Mouse (Mus musculus) adrenal gland, adult 2 months (tissue): ENCODE data around the gene Ppfibp2. TPM values are rescaled to one million over a fixed set of nuclear protein-coding genes. Genes with fewer than 3 reads are reported as not detected.

ENCODE experiments used
- DNase-seq: peaks from one replicate; pipeline ENCODE4 v3.0.0; 2021
- polyA plus RNA-seq: library from polyadenylated mRNA; depleted of rRNA; stranded (reverse); fragments of >200 nt; gene quantifications from 2 replicates; pipeline ENCODE4 v1.2.3, GENCODE M21; 2012
- total RNA-seq, 2 experiments: library from RNA; stranded (reverse); gene quantifications; 2 replicates each; pipeline ENCODE4 v1.2.3; 2021

The Ppfibp2 gene
- total and polyA plus RNA-seq, 3 experiments: 2.2 to 7.5 (median 3.5) TPM

- DNase-seq: no peak
These were observed 23.3 kb downstream of the Ppfibp2 start for GRCm38 (mm10) chr7:107618028-107618992.

GRCm38 (mm10) chr7:107619225-107619624 lies 24.2 kb downstream of the Ppfibp2 start:
- no peak for DNase-seq

DNA sequence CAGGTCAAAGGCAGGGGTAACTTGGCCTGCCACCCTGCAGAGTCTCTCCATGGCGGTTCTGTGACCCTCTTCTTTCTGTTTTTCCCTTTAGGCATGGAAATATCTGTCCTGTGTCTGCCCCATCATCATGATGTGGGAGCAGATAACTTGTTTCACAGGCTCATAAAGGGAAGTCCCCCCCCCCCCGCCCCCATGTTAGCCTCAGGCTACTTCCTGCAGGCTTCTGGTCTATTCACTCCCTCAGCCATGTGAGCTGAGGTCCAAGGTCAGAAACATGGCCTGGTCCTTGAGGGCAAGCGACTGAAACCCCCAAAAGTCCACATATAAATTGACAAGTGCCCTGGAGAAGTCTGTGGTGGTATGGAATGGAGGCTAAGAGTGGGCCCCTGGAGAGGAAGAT lies 25.1 kb downstream of the Ppfibp2 start:
- no peak for DNase-seq

DNA sequence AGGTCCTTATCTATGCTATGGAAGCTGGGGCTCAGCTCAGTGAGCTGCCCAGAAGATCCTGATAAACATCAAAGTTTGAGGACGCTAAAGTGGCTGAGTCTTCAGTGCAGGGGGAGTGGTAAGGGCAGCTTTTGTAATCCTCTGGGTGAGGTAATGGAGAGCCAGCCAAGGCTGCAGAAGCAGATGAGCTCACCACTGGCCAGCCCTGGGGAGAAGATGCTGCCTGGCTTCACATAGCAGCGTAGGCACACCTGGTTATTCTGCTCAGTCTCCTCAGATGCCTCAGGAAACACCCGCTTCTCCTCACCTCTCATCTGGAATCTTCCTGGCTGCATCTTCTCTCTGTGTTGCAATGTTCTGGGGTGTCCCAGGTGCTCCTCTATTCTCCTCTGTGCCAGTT lies 29.4 kb downstream of the Ppfibp2 start:
- peak; percentile 32 for DNase-seq

GRCm38 (mm10) chr7:107625061-107625460 lies 30.1 kb downstream of the Ppfibp2 start, which contains the start of gene 5330417H12Rik:
Gene 5330417H12Rik (minus strand): TSS chr7:107625161.
- no peak for DNase-seq

GRCm38 (mm10) chr7:107625781-107626180 lies 30.8 kb downstream of the Ppfibp2 start:
- no peak for DNase-seq

GRCm38 (mm10) chr7:107628383-107628782 lies 33.4 kb downstream of the Ppfibp2 start:
- DNase-seq: no peak

DNA sequence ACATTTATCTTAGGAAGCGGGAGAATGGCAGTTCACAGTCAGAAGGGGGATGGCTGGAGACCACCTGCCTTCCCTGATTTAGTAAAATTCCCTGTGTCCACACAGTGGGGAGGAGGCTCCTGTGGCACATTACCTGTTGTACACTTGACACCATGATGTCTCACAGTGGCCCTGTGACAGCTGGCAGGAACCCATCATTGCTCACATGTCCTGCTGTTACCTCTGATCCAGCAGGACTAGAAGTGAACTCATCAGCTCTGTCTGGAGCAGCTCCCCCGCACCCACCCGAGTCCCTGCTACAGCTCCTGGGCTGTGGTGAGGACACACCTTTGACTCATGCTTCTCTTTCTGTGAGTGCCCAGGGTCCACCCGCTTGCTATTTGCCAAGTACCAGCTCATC lies 38.2 kb downstream of the Ppfibp2 start:
- no peak for DNase-seq

DNA sequence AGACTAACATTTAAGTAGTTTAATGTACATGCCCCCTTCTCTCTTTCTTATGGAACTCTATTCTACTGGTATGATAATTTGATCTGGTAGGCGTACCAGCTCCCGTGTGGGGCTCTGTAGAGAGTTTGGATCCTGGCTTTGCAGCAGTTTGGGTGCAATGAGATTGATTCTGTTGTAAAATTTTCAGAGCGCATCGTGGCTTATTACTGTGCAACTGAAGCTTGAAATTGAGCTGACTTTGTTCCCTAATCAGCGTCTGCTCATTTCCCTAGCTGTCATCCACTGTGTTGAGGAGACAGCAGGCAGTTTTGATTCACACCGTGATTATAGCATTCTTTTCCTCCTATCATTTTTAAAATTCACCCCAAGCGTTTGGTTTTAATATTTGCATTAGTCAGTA lies 42.4 kb downstream of the Ppfibp2 start:
- no peak for DNase-seq

DNA sequence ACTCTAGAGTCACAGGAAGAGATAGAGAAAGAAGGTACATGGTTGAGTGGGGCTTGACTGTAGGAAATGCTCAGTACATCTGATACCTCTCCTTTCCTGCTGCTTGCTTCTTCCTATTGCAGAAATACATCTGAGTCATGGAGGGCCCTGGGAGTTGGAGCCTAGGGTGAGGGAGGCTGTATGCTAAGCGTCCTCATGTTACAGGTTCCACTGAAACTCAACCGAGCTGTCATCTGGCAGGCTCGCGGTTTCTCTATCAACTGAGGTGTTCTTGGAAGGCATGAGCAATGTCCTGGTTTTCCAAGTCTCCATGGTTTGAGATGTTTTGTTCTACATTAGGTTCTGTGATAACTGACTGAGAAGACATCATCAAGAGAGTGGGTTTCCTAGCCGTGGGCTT lies 43.0 kb downstream of the Ppfibp2 start:
- no peak for DNase-seq

DNA sequence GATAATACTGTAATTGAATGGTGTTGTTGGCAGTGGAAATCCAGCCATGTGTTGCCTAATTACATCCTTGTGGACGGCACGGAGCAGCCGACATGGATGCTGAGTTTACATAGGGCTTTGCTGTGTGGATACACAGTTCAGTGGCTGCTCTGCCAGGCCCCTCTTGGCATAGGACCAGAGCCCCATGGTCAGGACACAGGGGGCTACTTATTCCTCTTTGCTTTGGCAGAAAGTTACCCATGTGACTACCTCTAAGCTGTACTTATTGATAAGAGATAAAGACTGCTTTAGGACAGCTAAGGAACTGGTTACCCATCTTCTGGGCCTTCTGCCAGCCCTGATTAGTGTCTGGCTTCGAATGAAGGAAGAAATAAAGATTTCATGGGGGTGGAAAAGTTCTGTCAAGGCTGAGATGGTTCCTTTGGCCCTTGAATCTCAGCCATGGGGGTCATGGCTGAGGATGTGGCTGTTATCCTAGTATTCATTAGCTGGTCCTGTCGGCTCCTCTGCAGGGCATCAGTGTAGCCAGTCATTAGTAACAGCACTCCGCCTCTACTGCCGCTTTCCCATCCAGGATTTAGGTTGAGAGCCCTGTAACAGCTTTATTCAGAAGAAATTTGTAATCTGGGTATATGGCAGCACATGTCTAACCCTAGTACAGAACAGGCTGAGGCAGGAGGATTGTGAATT lies 47.7 kb downstream of the Ppfibp2 start:
- DNase-seq: no peak

DNA sequence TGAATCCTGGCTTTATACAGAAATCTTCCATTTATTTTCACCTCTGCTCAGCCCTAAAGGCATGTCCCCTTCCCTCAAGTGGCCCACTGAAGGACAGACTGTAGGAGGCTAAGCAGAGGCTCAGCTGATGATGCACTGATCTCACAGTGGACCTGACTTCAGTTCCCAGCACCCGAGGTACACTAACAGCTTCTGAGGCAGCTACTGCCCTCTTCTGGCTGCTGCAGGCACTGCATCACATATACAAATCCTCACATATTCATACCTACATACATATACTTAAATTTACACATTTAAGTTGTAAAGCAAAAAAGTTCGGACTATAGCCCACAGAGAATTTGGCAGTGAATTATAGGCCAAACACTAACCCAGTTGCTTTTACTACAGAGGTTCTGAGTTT lies 50.0 kb downstream of the Ppfibp2 start:
- no peak for DNase-seq

- no peak for DNase-seq
These were observed 54.1 kb downstream of the Ppfibp2 start for GRCm38 (mm10) chr7:107648937-107649688.

DNA sequence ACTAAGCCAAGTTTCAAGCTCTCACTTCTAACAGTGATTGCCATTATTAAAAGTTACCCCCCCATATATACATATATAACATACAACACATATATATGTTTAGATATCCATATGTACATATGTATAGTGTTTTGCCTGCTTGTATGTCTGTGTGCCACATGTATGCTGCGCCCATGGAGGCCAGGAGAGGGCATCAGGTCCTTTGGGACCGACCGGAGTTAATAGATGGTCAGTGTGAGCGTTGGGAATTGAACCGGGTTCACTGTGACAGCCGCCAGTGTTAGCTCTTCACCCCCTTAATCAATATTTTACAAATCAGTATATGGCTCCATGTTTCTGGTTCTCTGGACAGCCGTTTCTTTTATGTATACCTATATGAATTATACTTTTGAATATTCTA lies 55.0 kb downstream of the Ppfibp2 start:
- no peak for DNase-seq

GRCm38 (mm10) chr7:107651821-107652220 lies 56.8 kb downstream of the Ppfibp2 start:
- DNase-seq: no peak

- no peak for DNase-seq
These were observed 61.4 kb downstream of the Ppfibp2 start for GRCm38 (mm10) chr7:107656451-107656850.

DNA sequence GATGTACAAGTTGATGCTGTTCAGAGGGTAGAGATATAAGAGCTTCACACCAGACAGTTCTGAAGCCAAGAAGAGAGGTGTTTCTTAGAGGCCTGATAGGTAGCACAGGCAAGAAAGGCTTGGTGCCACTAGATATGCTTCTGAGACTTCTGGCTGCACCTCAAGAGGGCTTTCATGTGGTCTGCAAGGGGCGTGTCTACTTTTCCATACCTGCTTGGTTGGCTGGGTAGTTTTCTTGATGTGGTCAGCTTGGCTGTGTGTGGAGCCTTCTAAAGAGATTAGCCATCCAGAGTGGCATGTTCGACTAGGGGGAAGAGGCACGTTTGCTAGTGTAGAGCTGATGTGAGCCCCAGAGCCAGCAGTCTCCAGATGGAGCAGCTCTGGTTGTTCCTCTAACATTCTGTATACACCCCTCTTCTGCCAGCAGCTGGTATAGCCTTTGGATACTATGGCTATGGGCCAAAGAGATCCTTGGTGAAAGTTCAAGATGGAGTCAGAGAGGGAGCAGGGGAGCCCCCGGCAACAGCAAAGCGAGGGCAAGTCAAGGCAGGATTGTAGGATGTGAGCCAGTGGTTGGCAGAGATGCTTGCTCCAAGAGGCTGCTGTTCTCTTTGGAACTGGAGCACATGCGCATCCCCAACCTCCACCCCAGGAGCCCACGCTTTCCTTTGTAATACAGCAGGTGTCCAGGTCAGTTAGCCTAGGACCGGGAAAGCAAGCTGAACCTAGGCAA lies 64.3 kb downstream of the Ppfibp2 start:
- no peak for DNase-seq

DNA sequence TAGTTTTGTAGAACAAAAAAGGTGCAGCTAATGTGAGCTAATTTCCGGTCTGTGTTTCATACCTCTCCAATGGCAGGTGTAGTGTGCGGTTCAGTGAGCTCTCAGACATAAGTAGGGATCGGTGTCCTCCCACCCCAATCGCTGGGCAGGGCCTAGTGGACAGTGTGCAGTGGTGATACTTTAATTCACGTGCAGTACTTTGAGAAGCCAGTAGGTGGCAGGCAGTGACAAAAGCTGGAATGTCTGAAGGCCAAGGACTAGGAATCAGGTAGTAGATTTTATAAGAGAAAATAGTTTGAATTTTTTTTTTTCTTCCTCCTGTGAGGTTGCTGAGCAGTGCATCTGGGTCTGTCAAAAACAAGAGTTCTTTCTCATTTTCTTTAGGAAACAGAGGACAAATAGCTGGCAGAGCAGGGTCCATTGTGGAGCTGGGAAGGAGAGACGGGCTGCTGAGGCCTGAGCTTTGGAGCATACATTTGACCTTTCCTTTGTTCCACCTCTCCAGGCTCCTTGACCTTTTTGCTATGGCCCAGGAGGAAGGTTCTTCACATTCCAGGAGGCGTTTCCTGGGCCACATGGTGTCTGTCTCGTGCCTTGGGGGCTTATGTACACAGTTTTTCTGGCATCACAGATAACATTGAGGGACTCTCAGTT lies 66.3 kb downstream of the Ppfibp2 start:
- peak; percentile 69 for DNase-seq

GRCm38 (mm10) chr7:107661843-107662281 lies 66.9 kb downstream of the Ppfibp2 start:
- no peak for DNase-seq

DNA sequence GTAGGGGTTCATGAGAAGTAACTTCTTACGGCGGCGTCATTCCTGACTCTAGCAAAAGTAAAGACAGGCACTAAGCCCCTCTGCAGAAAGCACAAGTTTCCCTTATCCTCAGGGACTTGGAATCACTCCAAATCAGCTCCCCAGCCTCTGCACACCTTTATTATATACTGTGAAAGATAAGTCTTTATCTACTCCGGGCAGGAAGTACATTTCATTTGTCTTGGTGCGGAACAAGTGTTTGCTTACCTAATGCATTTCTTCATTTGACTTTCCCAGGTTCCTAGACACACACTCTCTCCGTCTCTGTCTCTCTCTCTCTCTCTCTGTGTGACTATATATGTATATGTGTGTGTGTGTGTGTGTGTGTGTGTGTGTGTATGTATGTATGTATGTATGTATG lies 68.6 kb downstream of the Ppfibp2 start:
- DNase-seq: no peak
